Mouse (Mus musculus) cerebellum, postnatal 10 days (tissue): ENCODE data around the gene Ifit1bl1.
"Not testable (repeated sequence)": the region's sequence is repeated elsewhere in the genome, so short reads cannot be mapped to it uniquely, and the experiment has no call there.

Source experiments
- DNase-seq, 2 experiments: peaks; one replicate each; pipeline ENCODE4 v3.0.0; 2021; ENCODE audit warnings: mixed read lengths in 2 of 2

Gene Ifit1bl1

DNA sequence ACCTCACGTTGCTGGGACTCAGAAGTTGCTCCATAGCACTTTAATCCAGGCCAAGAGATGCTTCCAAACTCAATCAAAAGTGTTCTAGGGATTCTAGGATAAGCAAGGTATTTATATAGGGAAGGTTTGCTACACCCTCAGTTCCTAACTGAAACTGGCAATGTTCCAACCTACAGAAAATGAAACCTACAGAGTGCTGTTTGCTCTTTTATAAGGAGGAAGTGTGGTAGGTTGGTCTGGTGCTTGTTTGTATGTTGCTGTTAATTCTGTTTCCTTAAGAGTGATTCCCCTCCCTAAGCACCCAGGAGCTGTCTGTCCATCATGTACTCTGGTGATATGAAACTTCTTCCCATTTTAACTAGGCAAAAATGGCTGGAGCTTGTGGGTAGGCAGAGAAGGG lies at the start of gene Ifit1bl1:
TSS of gene Ifit1bl1 (minus strand) at position 69 of the 400 bp plus-strand sequence.
- DNase-seq = not testable (repeated sequence)

- DNase-seq = no peak
Measured at GRCm38 (mm10) chr19:34650997-34651396, 49.2 kb upstream of the Ifit1bl1 start.

DNA sequence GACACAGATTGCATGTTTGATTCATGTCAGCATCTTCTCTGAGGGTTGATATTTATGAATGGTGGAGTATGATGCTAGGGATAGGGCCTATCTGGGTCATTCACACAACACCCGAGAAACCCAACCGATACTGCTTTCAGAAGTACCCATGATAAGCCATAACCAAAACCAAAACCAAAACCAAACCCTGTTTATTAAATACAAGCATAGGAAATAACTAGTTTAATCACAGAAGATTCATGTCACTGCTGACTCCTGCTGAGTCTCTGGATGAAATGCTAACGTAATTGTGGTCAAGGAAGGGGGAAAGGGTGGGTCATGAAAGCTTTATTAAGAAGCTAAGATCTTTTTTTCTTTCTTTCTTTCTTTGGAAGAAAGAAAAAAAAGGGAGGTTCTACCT lies 48.5 kb upstream of the Ifit1bl1 start:
- no peak for DNase-seq

- peak; percentile 6 to 10 for DNase-seq
Measured at GRCm38 (mm10) chr19:34647630-34648029, 45.9 kb upstream of the Ifit1bl1 start.

GRCm38 (mm10) chr19:34642616-34643015 lies 40.9 kb upstream of the Ifit1bl1 start:
- no peak for DNase-seq

- no peak for DNase-seq
Measured at GRCm38 (mm10) chr19:34640623-34641022, 38.9 kb upstream of the Ifit1bl1 start, which contains the start of the genes Ifit1bl2 and Ifit1. Ifit1bl2 (minus strand) TSS chr19:34640743. Ifit1 (plus strand) TSS chr19:34640871.

- peak; percentile 53 to 62 for DNase-seq
Measured at GRCm38 (mm10) chr19:34636933-34637557, 35.3 kb upstream of the Ifit1bl1 start.

GRCm38 (mm10) chr19:34633484-34633883 lies 31.7 kb upstream of the Ifit1bl1 start:
- DNase-seq = no peak

- no peak for DNase-seq
Measured at GRCm38 (mm10) chr19:34631487-34631886, 29.7 kb upstream of the Ifit1bl1 start.

DNA sequence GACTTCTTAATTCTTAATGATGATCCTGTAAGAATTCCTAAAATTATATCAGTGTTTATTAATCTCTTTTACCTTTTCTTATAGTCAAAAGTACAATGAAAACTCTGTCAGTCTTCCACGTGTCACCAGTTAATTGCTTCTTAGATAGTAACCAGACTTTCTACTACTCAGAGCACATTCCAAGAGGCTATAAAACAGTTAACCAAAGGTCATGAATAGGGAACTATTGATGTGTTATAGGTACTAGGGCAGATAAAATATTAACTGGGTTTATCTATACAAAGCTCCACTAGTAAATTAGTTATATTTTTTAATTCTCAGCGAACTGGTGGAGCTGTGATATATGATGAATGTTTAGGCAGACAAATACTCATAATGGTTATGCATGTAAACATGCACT lies 25.7 kb upstream of the Ifit1bl1 start:
- DNase-seq = no peak

DNA sequence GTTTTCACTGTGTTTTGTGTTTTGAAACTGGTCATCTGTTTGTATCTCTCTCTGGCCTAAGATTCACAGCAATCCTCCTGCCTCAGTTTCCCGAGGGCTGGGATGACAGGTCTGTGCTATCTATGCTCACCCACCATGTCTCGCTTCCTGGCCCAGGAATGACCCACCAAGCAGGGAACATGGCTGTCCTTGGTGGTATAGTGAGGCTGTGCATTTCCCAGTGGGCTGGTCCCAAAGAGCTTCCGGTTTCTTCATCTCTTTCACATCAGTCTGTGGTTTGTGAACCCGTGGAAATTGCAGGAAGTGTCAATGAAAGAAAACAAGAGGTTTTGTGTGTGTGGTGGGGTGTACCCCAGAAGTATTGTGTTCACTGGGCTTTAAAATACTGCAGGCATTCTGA lies 22.9 kb upstream of the Ifit1bl1 start:
- no peak for DNase-seq

DNA sequence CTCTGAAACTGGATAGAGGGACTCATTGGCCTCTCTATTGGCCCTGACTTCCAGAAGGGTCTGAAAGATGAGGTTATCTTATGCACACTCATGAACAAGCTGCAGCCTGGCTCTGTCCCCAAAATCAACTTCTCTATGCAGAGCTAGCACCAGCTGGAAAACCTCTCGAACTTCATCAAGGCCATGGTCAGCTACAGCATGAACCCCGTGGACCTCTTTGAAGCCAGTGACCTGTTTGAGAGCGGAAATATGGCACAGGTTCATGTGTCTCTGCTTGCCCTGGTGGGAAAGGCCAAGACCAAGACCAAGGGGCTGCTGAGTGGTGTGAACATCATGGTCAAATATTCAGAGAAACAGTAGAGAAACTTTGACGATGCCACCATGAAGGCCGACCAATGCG lies 22.0 kb upstream of the Ifit1bl1 start:
- no peak for DNase-seq

- no peak for DNase-seq
Measured at GRCm38 (mm10) chr19:34620871-34621270, 19.1 kb upstream of the Ifit1bl1 start.

DNA sequence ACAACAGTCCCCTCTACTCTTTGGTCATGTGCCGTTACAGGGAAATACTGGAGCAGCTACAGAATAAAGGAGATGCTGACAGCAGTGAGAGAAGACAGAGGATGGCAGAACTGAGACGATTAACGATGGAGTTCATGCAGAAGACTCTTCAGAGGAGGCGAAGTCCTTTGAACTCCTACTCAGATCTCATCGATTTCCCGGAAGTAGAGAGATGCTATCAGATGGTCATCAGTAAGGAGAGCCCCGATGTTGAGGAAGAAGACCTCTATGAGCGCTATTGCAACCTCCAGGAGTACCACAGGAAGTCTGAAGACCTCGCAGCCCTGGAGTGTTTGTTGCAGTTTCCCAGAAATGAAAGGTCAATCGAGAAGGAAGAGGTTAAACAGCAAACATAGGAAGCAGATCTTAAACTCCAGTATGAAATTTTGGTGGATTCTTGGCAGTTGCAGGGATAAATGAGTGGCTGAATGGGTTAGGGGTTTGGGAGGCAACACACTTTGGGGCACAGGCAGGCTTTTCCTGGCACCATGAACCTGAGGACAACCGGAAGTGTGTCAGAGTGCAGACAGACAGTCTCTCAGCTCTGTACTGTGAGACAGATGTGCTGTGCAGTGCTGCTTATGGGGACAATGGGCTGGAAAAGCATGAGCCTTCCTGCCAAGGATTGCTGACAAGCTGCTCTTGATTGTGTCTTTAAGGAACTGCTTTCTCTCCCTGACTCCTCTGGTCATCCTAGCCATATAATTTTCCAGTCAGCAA lies 10.7 kb upstream of the Ifit1bl1 start:
- not testable (repeated sequence) for DNase-seq

- DNase-seq = not testable (repeated sequence)
Measured at GRCm38 (mm10) chr19:34610118-34610517, 8.4 kb upstream of the Ifit1bl1 start.

- DNase-seq = not testable (repeated sequence)
Measured at GRCm38 (mm10) chr19:34607237-34608051, 5.7 kb upstream of the Ifit1bl1 start, which contains the start of gene Ifit3b. Ifit3b (plus strand) TSS chr19:34607970.

GRCm38 (mm10) chr19:34605472-34605871 lies 3.7 kb upstream of the Ifit1bl1 start:
- DNase-seq = no peak

- peak in 1 of 2 experiments; percentile 15 for DNase-seq
Measured at GRCm38 (mm10) chr19:34599250-34599649, 2.5 kb downstream of the Ifit1bl1 start.

GRCm38 (mm10) chr19:34598341-34598740 lies 3.4 kb downstream of the Ifit1bl1 start:
- DNase-seq = peak; percentile 83 to 85

GRCm38 (mm10) chr19:34596811-34597210 lies 4.9 kb downstream of the Ifit1bl1 start:
- peak; percentile 9 to 21 for DNase-seq

DNA sequence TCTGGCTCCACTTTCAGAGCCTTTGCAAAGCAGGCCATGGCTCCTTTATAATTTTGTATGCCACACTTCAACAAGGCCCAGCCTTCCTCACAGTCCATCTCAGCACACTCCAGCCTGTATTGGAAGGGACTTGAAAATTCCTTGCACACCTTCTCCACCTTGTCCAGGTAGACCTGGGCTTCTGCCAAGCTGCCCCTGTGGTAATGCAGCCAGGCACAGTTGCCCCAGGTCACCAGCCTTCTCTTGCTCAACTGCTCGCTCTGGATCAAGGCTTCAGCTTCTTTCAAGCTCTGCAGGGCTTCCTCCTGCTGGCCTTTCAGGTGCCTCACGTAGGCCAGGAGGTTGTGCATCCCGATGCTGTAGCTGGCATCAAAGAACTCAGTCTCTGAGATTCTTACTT lies 7.2 kb downstream of the Ifit1bl1 start:
- DNase-seq = not testable (repeated sequence)

DNA sequence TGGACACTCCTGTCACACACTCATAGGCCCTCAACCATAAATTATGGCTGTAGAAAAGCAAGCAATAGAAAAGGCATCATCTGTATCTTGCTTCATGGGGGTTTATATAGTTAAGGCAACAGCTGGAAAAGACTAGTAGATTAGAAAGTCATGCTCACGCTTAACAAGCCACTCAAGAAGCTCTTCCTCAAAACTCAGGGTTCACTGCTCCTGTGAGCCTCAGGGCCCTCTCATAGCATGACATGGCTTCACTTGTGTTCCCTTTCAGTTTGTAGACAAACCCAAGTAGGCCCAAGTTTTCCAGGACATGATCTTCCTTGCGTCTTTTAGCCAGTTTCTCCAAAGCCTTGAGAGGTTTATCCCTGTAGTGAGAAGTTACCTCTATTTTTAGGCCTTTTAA lies 8.3 kb downstream of the Ifit1bl1 start:
- no peak for DNase-seq

- DNase-seq = no peak
Measured at GRCm38 (mm10) chr19:34588959-34589358, 12.8 kb downstream of the Ifit1bl1 start.
